Mouse (Mus musculus): ENCODE results near the gene Pmel.

GRCm38 (mm10) chr10:128674469-128675008 lies 29.5 kb upstream of the Pmel start:
- no peak for TF ChIP-seq MAFK (IDR thresholded peaks at IDR 0.05; ENCODE audit: insufficient replicate concordance, low read length)
- TF ChIP-seq ZC3H11A (IDR thresholded peaks at IDR 0.05; ENCODE audit: low read depth, low read length): peak; percentile 30; the same call in 1 of the 2 replicates
- TF ChIP-seq CTCF (conservative IDR thresholded peaks at IDR 0.05 in 1 of 2, IDR thresholded peaks at IDR 0.05 in 1 of 2; ENCODE audit: low read depth in 2 of 2, low read length in 2 of 2): peak; percentile 46 to 91; a peak in 3 of 4 replicates
- TF ChIP-seq TBP (conservative IDR thresholded peaks at IDR 0.05; ENCODE audit: low read depth, low read length): no peak
- TF ChIP-seq RAD21 (IDR thresholded peaks at IDR 0.05; ENCODE audit: low read depth, low read length): peak; percentile 96
